Mouse (Mus musculus) CH12.LX (cell line): Measurements from ENCODE around the gene C77080. TPM values are rescaled to one million over a fixed set of nuclear protein-coding genes. Genes with fewer than 3 reads are reported as not detected.

Experiments used
- DNase-seq: peaks from one replicate; pipeline ENCODE4 v3.0.0-alpha.2; 2013; ENCODE audit errors: extremely low read depth
- H3K27ac ChIP-seq: 2 replicates; pipeline ENCODE4 v1.5.1; 2012; ENCODE audit warnings: low read depth, mild to moderate bottlenecking, control low read depth, moderate library complexity; ENCODE audit not compliant: insufficient read depth
- H3K27me3 ChIP-seq: replicated peaks from 2 replicates; pipeline ENCODE3; 2012; ENCODE audit warnings: inconsistent platforms
- H3K36me3 ChIP-seq, 2 experiments: replicated peaks in 1 of 2; 2 replicates each; pipeline versions ENCODE3 to v1.6.1; 2012; ENCODE audit warnings: inconsistent platforms in 1 of 2, low read length in 1 of 2, mild to moderate bottlenecking in 1 of 2, mixed read lengths in 1 of 2, moderate library complexity in 1 of 2; ENCODE audit not compliant: control insufficient read depth in 1 of 2, insufficient read depth in 1 of 2
- H3K4me1 ChIP-seq, 2 experiments: 2 replicates each; pipeline ENCODE4 v1.6.1; 2012; ENCODE audit warnings: inconsistent platforms in 1 of 2, moderate library complexity in 1 of 2; ENCODE audit not compliant: insufficient read depth in 2 of 2, control insufficient read depth in 1 of 2
- H3K4me2 ChIP-seq: 2 replicates; pipeline ENCODE4 v1.6.1; 2012; ENCODE audit warnings: low read depth, mild to moderate bottlenecking, control low read depth; ENCODE audit not compliant: poor library complexity, insufficient read depth, severe bottlenecking
- H3K4me3 ChIP-seq, 3 experiments: fragments of 150-350 bp in 1 of 3; sonication (generic) in 1 of 3; replicated peaks in 1 of 3; 2 replicates each; pipeline versions ENCODE3 to v1.5.1; 2011 to 2012; ENCODE audit warnings: low read depth in 2 of 3, low read length in 2 of 3, mild to moderate bottlenecking in 2 of 3, moderate library complexity in 2 of 3, control low read depth in 1 of 3, improper control_type of control experiment in 1 of 3, inconsistent platforms in 1 of 3, mixed read lengths in 1 of 3; ENCODE audit not compliant: poor library complexity in 1 of 3
- H3K79me2 ChIP-seq: replicated peaks from 2 replicates; pipeline ENCODE4 v1.6.1; 2012; ENCODE audit warnings: mild to moderate bottlenecking, moderate library complexity; ENCODE audit not compliant: control insufficient read depth, poor library complexity, insufficient read depth, severe bottlenecking; ENCODE audit errors: extremely low read depth
- H3K9ac ChIP-seq: 2 replicates; pipeline ENCODE4 v1.6.1; 2012; ENCODE audit warnings: low read depth, mild to moderate bottlenecking, control low read depth, moderate library complexity; ENCODE audit not compliant: insufficient read depth
- H3K9me3 ChIP-seq: replicated peaks from 2 replicates; pipeline ENCODE3; 2012; ENCODE audit warnings: low read length, inconsistent platforms, mixed read lengths
- BHLHE40 ChIP-seq: IDR thresholded peaks from 2 replicates; pipeline ENCODE4 v1.6.1; 2011; ENCODE audit warnings: mild to moderate bottlenecking, low read depth, low read length, improper control_type of control experiment
- CHD2 ChIP-seq: IDR thresholded peaks from 2 replicates; pipeline ENCODE4 v1.6.1; 2011; ENCODE audit warnings: low read length, improper control_type of control experiment
- ELF1 ChIP-seq: IDR thresholded peaks from 2 replicates; pipeline ENCODE4 v1.6.1; 2014; ENCODE audit warnings: low read depth, mild to moderate bottlenecking, inconsistent platforms, low read length, improper control_type of control experiment
- EP300 ChIP-seq: IDR thresholded peaks from 2 replicates; pipeline ENCODE4 v1.6.1; 2011; ENCODE audit warnings: low read length, improper control_type of control experiment
- ETS1 ChIP-seq: conservative IDR thresholded peaks from 2 replicates; pipeline ENCODE4 v1.6.1; 2012; ENCODE audit warnings: low read depth, mild to moderate bottlenecking, inconsistent platforms, low read length, improper control_type of control experiment, moderate library complexity
- JUN ChIP-seq: IDR thresholded peaks from 2 replicates; pipeline ENCODE4 v1.6.1; 2011; ENCODE audit warnings: low read depth, mild to moderate bottlenecking, low read length, improper control_type of control experiment, moderate library complexity; ENCODE audit not compliant: insufficient read depth
- MAFK ChIP-seq: IDR thresholded peaks from 2 replicates; pipeline ENCODE4 v1.6.1; 2011; ENCODE audit warnings: low read length, improper control_type of control experiment; ENCODE audit not compliant: insufficient replicate concordance
- MAX ChIP-seq: IDR thresholded peaks from 2 replicates; pipeline ENCODE4 v1.6.1; 2011; ENCODE audit warnings: low read length, improper control_type of control experiment
- MXI1 ChIP-seq: IDR thresholded peaks from 2 replicates; pipeline ENCODE4 v1.6.1; 2011; ENCODE audit warnings: mild to moderate bottlenecking, low read depth, low read length, improper control_type of control experiment
- SIN3A ChIP-seq: IDR thresholded peaks from 2 replicates; pipeline ENCODE4 v1.6.1; 2012; ENCODE audit warnings: low read length, improper control_type of control experiment, inconsistent platforms
- SMC3 ChIP-seq: IDR thresholded peaks from 2 replicates; pipeline ENCODE4 v1.6.1; 2011; ENCODE audit warnings: low read depth, low read length, improper control_type of control experiment
- TBP ChIP-seq: conservative IDR thresholded peaks from 2 replicates; pipeline ENCODE4 v1.6.1; 2011; ENCODE audit warnings: low read depth, low read length, improper control_type of control experiment
- TCF12 ChIP-seq: IDR thresholded peaks from 2 replicates; pipeline ENCODE4 v1.6.1; 2014; ENCODE audit warnings: low read depth, mild to moderate bottlenecking, inconsistent platforms, low read length, improper control_type of control experiment
- ZKSCAN1 ChIP-seq: IDR thresholded peaks from 2 replicates; pipeline ENCODE4 v1.6.1; 2012; ENCODE audit warnings: low read depth, inconsistent platforms, low read length, improper control_type of control experiment, borderline replicate concordance
- dilution Hi-C: fragments of 300-500 bp; cut with MboI; formaldehyde crosslinking; loops from 2 replicates; pipeline ENCODE4 v1.14.3; 2020; ENCODE audit warnings: low sequenced_read_pairs; ENCODE audit not compliant: extremely low pct_unique_long_range_greater_than_20kb, extremely low pct_ligation_motif_present
- in situ Hi-C: fragments of 300-500 bp; cut with MboI; formaldehyde crosslinking; loops from 3 replicates; pipeline ENCODE4 v1.14.3; 2019; ENCODE audit warnings: low sequenced_read_pairs, low pct_ligation_motif_present, low pct_unique_long_range_greater_than_20kb, mixed read lengths
- polyA plus RNA-seq: library from polyadenylated mRNA; unstranded; fragments of >175 nt; gene quantifications from 2 replicates; pipeline ENCODE4 v1.2.1, GENCODE M21; 2012; ENCODE audit warnings: low read depth; ENCODE audit not compliant: insufficient read length
- total RNA-seq, 2 experiments: library from RNA; depleted of rRNA; stranded (reverse); fragments of 300-350 nt in 1 of 2; fragments of >200 nt in 1 of 2; gene quantifications; 2 replicates each; pipeline ENCODE4 v1.2.3; 2012 to 2014

The C77080 gene
- total and polyA plus RNA-seq, 3 experiments, result 0.38 to 1.1 TPM; not detected in 1

- Histone ChIP-seq H3K4me1 (peaks cover 20 to 30% of the 10 kb centered on the region in 2 experiments), H3K27ac (no peak overlapping the region), H3K4me2 (no peak overlapping the region), H3K9me3 (no peaks in the 10 kb centered on the region), H3K27me3 (no peaks in the 10 kb centered on the region), H3K9ac (no peak overlapping the region), H3K36me3 (no peaks in the 10 kb centered on the region), H3K4me3 (no peak overlapping the region), H3K79me2 (no peaks in the 10 kb centered on the region)
- DNase-seq, result no peak
- dilution Hi-C loops (no loop called here), in situ Hi-C loops (no loop called here)
- TF ChIP-seq ELF1, result no peak
These were observed 5.0 kb upstream of the C77080 start for GRCm38 (mm10) chr4:129266191-129266590.

GRCm38 (mm10) chr4:129263225-129264021 is 2.2 kb upstream of the C77080 start:
- Histone ChIP-seq H3K4me3 (peak overlapping the region in 1 of 3 experiments; percentile 17), H3K4me1 (peaks cover 21 to 46% of the 10 kb centered on the region in 2 experiments), H3K79me2 (no peaks in the 10 kb centered on the region), H3K9me3 (no peaks in the 10 kb centered on the region), H3K9ac (no peak overlapping the region), H3K36me3 (no peaks in the 10 kb centered on the region), H3K4me2 (peak overlapping the region; percentile 43; the same call in 1 of the 2 replicates), H3K27ac (no peak overlapping the region), H3K27me3 (no peaks in the 10 kb centered on the region)
- peak; percentile 55 for TF ChIP-seq TCF12
- TF ChIP-seq BHLHE40, result peak; percentile 35; the same call in 1 of the 2 replicates
- TF ChIP-seq JUN, result no peak
- 0 out of 2 replicates have a peak, but pooled peaks have one; percentile 16 for TF ChIP-seq TBP
- TF ChIP-seq ETS1, result peak; percentile 69
- no peak for TF ChIP-seq SMC3
- TF ChIP-seq ZKSCAN1, result no peak
- TF ChIP-seq CHD2, result peak; percentile 50; the same call in 1 of the 2 replicates
- peak; percentile 87 for TF ChIP-seq MAX
- peak; percentile 71; the same call in 1 of the 2 replicates for TF ChIP-seq MXI1
- TF ChIP-seq EP300, result peak; percentile 59
- peak; percentile 79 for TF ChIP-seq MAFK
- TF ChIP-seq SIN3A, result peak; percentile 40; the same call in 1 of the 2 replicates
- in situ Hi-C loops, result no loop called here
- DNase-seq, result peak; percentile 75
- dilution Hi-C loops, result no loop called here
